Mouse (Mus musculus) midbrain, embryonic 16.5 days (tissue): ENCODE data around the gene Ttc16. TPM values are rescaled to one million over a fixed set of nuclear protein-coding genes. Genes with fewer than 3 reads are reported as not detected.

Source experiments
- ATAC-seq: fragments of 200-750 bp; cut with Nextera tagmentation; 2 replicates; pipeline ENCODE4 v1.8.0; 2017; ENCODE audit warnings: moderate TSS enrichment
- H3K27ac ChIP-seq: fragments of 300-500 bp; sonication (generic); 2 replicates; pipeline ENCODE4 v1.5.1; 2014; ENCODE audit warnings: mild to moderate bottlenecking, low read length, mixed read lengths
- H3K27me3 ChIP-seq: fragments of 300-500 bp; sonication (generic); 2 replicates; pipeline ENCODE4 v1.6.1; 2014; ENCODE audit warnings: low read depth, low read length, mixed read lengths; ENCODE audit not compliant: control insufficient read depth, insufficient read depth
- H3K36me3 ChIP-seq: fragments of 300-500 bp; sonication (generic); 2 replicates; pipeline ENCODE4 v1.6.1; 2014; ENCODE audit warnings: mild to moderate bottlenecking, low read length, moderate library complexity, mixed read lengths; ENCODE audit not compliant: control insufficient read depth, insufficient read depth
- H3K4me1 ChIP-seq: fragments of 300-500 bp; sonication (generic); 2 replicates; pipeline ENCODE4 v1.6.1; 2014; ENCODE audit warnings: mild to moderate bottlenecking, low read length, mixed read lengths; ENCODE audit not compliant: control insufficient read depth, insufficient read depth
- H3K4me2 ChIP-seq: fragments of 300-500 bp; sonication (generic); 2 replicates; pipeline ENCODE4 v1.6.1; 2014; ENCODE audit warnings: mild to moderate bottlenecking, low read length, mixed read lengths
- H3K4me3 ChIP-seq: fragments of 300-500 bp; sonication (generic); 2 replicates; pipeline ENCODE4 v1.5.1; 2014; ENCODE audit warnings: low read depth, mild to moderate bottlenecking, low read length, moderate library complexity, mixed read lengths
- H3K9ac ChIP-seq: fragments of 300-500 bp; sonication (generic); 2 replicates; pipeline ENCODE4 v1.6.1; 2014; ENCODE audit warnings: low read depth, low read length, mixed read lengths
- H3K9me3 ChIP-seq: fragments of 300-500 bp; sonication (generic); replicated peaks from 2 replicates; pipeline ENCODE4 v1.6.1; 2014; ENCODE audit warnings: mild to moderate bottlenecking, low read length, mixed read lengths; ENCODE audit not compliant: control insufficient read depth, poor library complexity, severe bottlenecking
- WGBS: fragments of 180-500 bp; shearing (Covaris S2); extraction: QIAGEN DNeasy Blood & Tissue Kit; methylation state at CpG from one replicate; pipeline ENCODE4 v1.1.7; 2014; 5-methylcytosine and 5-hydroxymethylcytosine counted together
- polyA plus RNA-seq: library from polyadenylated mRNA; unstranded; fragments of >200 nt; fragmentation: Nextera tagmentation; extraction: Ambion mirVana; gene quantifications from 2 replicates; pipeline ENCODE4 v1.2.1, GENCODE M21; 2015

Gene Ttc16
- 0.68 and 0.80 TPM in 2 replicates for polyA plus RNA-seq

GRCm38 (mm10) chr2:32775359-32776074, at the start of gene Ttc16, which contains the start of gene Ptrh1:
Gene Ttc16, minus strand, starts transcription at chr2:32775633.
Gene Ptrh1, plus strand, starts transcription at chr2:32775786.
- peak within 1 kb of the TSS; percentile 70 for H3K4me3 ChIP-seq
- H3K9me3 ChIP-seq, result no peaks in the 10 kb centered on the region
- no peaks in the 10 kb centered on the region for H3K36me3 ChIP-seq
- under 1% methylated on average over 46 of the region's 46 CpGs for WGBS
- no peaks in the 10 kb centered on the region for H3K27me3 ChIP-seq
- peak; percentile 98 for ATAC-seq
- H3K4me1 ChIP-seq, result peaks cover 14% of the 10 kb centered on the region
- H3K9ac ChIP-seq, result peak within 1 kb of the TSS; percentile 63
- peak within 1 kb of the TSS; percentile 92 for H3K4me2 ChIP-seq
- H3K27ac ChIP-seq, result peak within 1 kb of the TSS; percentile 78

- Histone ChIP-seq H3K4me1 (0 out of 2 replicates have a peak, but pooled peaks cover 2% of the 10 kb centered on the region), H3K36me3 (no peaks in the 10 kb centered on the region), H3K27ac (no peak overlapping the region), H3K27me3 (no peaks in the 10 kb centered on the region), H3K4me2 (no peak overlapping the region), H3K4me3 (no peak overlapping the region), H3K9me3 (no peaks in the 10 kb centered on the region), H3K9ac (no peak overlapping the region)
- ATAC-seq, result no peak
- WGBS, result 81% methylated on average over 1 of the region's 1 CpGs
Measured at GRCm38 (mm10) chr2:32824778-32825177, 49.3 kb upstream of the Ttc16 start.

- ATAC-seq, result no peak
- Histone ChIP-seq H3K4me3 (no peak overlapping the region), H3K36me3 (no peaks in the 10 kb centered on the region; the same call in 1 of the 2 replicates), H3K9me3 (no peaks in the 10 kb centered on the region), H3K9ac (no peak overlapping the region), H3K27ac (no peak overlapping the region), H3K4me2 (no peak overlapping the region), H3K27me3 (no peaks in the 10 kb centered on the region), H3K4me1 (0 out of 2 replicates have a peak, but pooled peaks cover 2% of the 10 kb centered on the region)
- WGBS, result 24% methylated on average over 8 of the region's 8 CpGs
Measured at GRCm38 (mm10) chr2:32824181-32824580, 48.7 kb upstream of the Ttc16 start.

- no peak for ATAC-seq
- no peaks in the 10 kb centered on the region for H3K27me3 ChIP-seq
- H3K9ac ChIP-seq, result no peak overlapping the region
Measured at GRCm38 (mm10) chr2:32823579-32824154, 48.2 kb upstream of the Ttc16 start.

GRCm38 (mm10) chr2:32823153-32823552, 47.7 kb upstream of the Ttc16 start:
- H3K9me3 ChIP-seq, result no peaks in the 10 kb centered on the region
- no peak overlapping the region for H3K27ac ChIP-seq
- no peak overlapping the region for H3K4me3 ChIP-seq
- ATAC-seq, result no peak
- H3K9ac ChIP-seq, result no peak overlapping the region
- H3K36me3 ChIP-seq, result peaks cover 3% of the 10 kb centered on the region
- no peak overlapping the region for H3K4me2 ChIP-seq
- 66% methylated on average over 11 of the region's 11 CpGs for WGBS
- H3K4me1 ChIP-seq, result no peaks in the 10 kb centered on the region
- no peaks in the 10 kb centered on the region for H3K27me3 ChIP-seq

More at GRCm38 (mm10) chr2:32823579-32824154, 48.2 kb upstream of the Ttc16 start:
- H3K9me3 ChIP-seq, result no peaks in the 10 kb centered on the region
- no peak overlapping the region for H3K4me3 ChIP-seq
- H3K27ac ChIP-seq, result no peak overlapping the region
- no peaks in the 10 kb centered on the region for H3K4me1 ChIP-seq
- 63% methylated on average over 8 of the region's 8 CpGs for WGBS
- no peak overlapping the region for H3K4me2 ChIP-seq
- H3K36me3 ChIP-seq, result no peaks in the 10 kb centered on the region; the same call in 1 of the 2 replicates

GRCm38 (mm10) chr2:32822643-32823042, 47.2 kb upstream of the Ttc16 start:
- ATAC-seq, result no peak
- Histone ChIP-seq H3K4me2 (no peak overlapping the region), H3K27me3 (no peaks in the 10 kb centered on the region), H3K9ac (no peak overlapping the region), H3K4me3 (no peak overlapping the region), H3K9me3 (no peaks in the 10 kb centered on the region), H3K4me1 (no peaks in the 10 kb centered on the region), H3K27ac (no peak overlapping the region), H3K36me3 (peaks cover 8% of the 10 kb centered on the region)
- 83% methylated on average over 6 of the region's 6 CpGs for WGBS

- Histone ChIP-seq H3K4me2 (no peak overlapping the region), H3K27ac (no peak overlapping the region), H3K27me3 (no peaks in the 10 kb centered on the region), H3K4me1 (no peaks in the 10 kb centered on the region), H3K36me3 (peaks cover 15% of the 10 kb centered on the region), H3K9me3 (no peaks in the 10 kb centered on the region), H3K9ac (no peak overlapping the region), H3K4me3 (no peak overlapping the region)
- WGBS, result 69% methylated on average over 11 of the region's 11 CpGs
- ATAC-seq, result 0 out of 2 replicates have a peak, but pooled peaks have one; percentile 11
Measured at GRCm38 (mm10) chr2:32821041-32821802, 45.8 kb upstream of the Ttc16 start.

GRCm38 (mm10) chr2:32818208-32818607, 42.8 kb upstream of the Ttc16 start:
- no peak overlapping the region for H3K27ac ChIP-seq
- H3K4me2 ChIP-seq, result no peak overlapping the region
- 98% methylated on average over 5 of the region's 5 CpGs for WGBS
- H3K4me1 ChIP-seq, result no peaks in the 10 kb centered on the region
- no peaks in the 10 kb centered on the region for H3K9me3 ChIP-seq
- no peak overlapping the region for H3K9ac ChIP-seq
- no peaks in the 10 kb centered on the region for H3K27me3 ChIP-seq
- ATAC-seq, result no peak
- no peak overlapping the region for H3K4me3 ChIP-seq
- peaks cover 25% of the 10 kb centered on the region for H3K36me3 ChIP-seq
